ENCODE assay signal across 39 mouse cellular contexts in genomic region chr8:66476880-66477279, GRCm38 (mm10). TPM values are rescaled to one million over a fixed set of nuclear protein-coding genes. Genes with fewer than 3 reads are reported as not detected.
"Had no signal": no experiment of that assay in that cellular context is flagged by ENCODE, and none has a peak within 500 bp of the region (broad histone marks: within the 10 kb centered on the region; RNA-seq: fewer than 3 reads in every experiment).

No protein-coding gene starts in this region.

- H3K27ac ChIP-seq: limb, embryonic 10.5 days; limb, embryonic 12.5 days; limb, embryonic 13.5 days; limb, embryonic 15.5 days; liver, embryonic 12.5 days; liver, embryonic 13.5 days; liver, embryonic 14.5 days; liver, embryonic 15.5 days; lung, embryonic 15.5 days; macrophage; midbrain, embryonic 10.5 days; midbrain, embryonic 12.5 days; midbrain, embryonic 13.5 days; midbrain, embryonic 15.5 days; neural tube, embryonic 12.5 days had no signal

- H3K4me3 ChIP-seq: limb, embryonic 10.5 days; limb, embryonic 12.5 days; limb, embryonic 13.5 days; limb, embryonic 15.5 days; liver, embryonic 12.5 days; liver, embryonic 13.5 days; liver, embryonic 15.5 days; lung, embryonic 15.5 days; megakaryocyte, embryonic 14.5 days; midbrain, embryonic 10.5 days; midbrain, embryonic 12.5 days; midbrain, embryonic 13.5 days; midbrain, embryonic 15.5 days; myocyte; neural tube, embryonic 12.5 days had no signal

- H3K9me3 ChIP-seq: limb, embryonic 10.5 days; limb, embryonic 12.5 days; limb, embryonic 13.5 days; limb, embryonic 15.5 days; liver, embryonic 12.5 days; liver, embryonic 13.5 days; liver, embryonic 15.5 days; lung, embryonic 15.5 days; megakaryocyte, embryonic 14.5 days; midbrain, embryonic 10.5 days; midbrain, embryonic 12.5 days; midbrain, embryonic 13.5 days; midbrain, embryonic 15.5 days; neural tube, embryonic 12.5 days had no signal

- H3K9ac ChIP-seq: limb, embryonic 12.5 days; limb, embryonic 13.5 days; limb, embryonic 15.5 days; liver, embryonic 12.5 days; liver, embryonic 13.5 days; liver, embryonic 14.5 days; liver, embryonic 15.5 days; liver, postnatal 0 days; lung, embryonic 14.5 days; lung, embryonic 15.5 days; midbrain, embryonic 12.5 days; midbrain, embryonic 13.5 days; midbrain, embryonic 15.5 days; neural tube, embryonic 12.5 days had no signal

- ATAC-seq: liver, embryonic 12.5 days; liver, postnatal 0 days; lung, postnatal 0 days; midbrain, embryonic 13.5 days; midbrain, embryonic 15.5 days; midbrain, embryonic 16.5 days had no signal

- H3K4me2 ChIP-seq: limb, embryonic 12.5 days; limb, embryonic 13.5 days; limb, embryonic 15.5 days; liver, embryonic 11.5 days; liver, embryonic 12.5 days; liver, embryonic 13.5 days; liver, embryonic 15.5 days; lung, embryonic 14.5 days; lung, embryonic 15.5 days; midbrain, embryonic 11.5 days; midbrain, embryonic 12.5 days; midbrain, embryonic 13.5 days; midbrain, embryonic 15.5 days; neural tube, embryonic 12.5 days had no signal

- DNase-seq: liver; liver, embryonic 13.5 days; liver, postnatal 0 days; lung, adult 18-20 months; lung, adult 2 months; lung, embryonic 14.5 days; lung, postnatal 10 days; lung, postnatal 14 days; lung, postnatal 36 days; lung, postnatal 4 days; midbrain, embryonic 14.5 days had no signal

- H3K27me3 ChIP-seq: limb, embryonic 12.5 days; limb, embryonic 13.5 days; limb, embryonic 15.5 days; liver, embryonic 12.5 days; liver, embryonic 13.5 days; liver, embryonic 15.5 days; lung, embryonic 15.5 days; megakaryocyte, embryonic 14.5 days; midbrain, embryonic 12.5 days; midbrain, embryonic 13.5 days; midbrain, embryonic 15.5 days; neural tube, embryonic 12.5 days had no signal

- H3K4me1 ChIP-seq: limb, embryonic 10.5 days; limb, embryonic 12.5 days; limb, embryonic 13.5 days; limb, embryonic 15.5 days; liver, embryonic 12.5 days; liver, embryonic 13.5 days; liver, embryonic 15.5 days; lung, embryonic 15.5 days; midbrain, embryonic 10.5 days; midbrain, embryonic 12.5 days; midbrain, embryonic 13.5 days; midbrain, embryonic 15.5 days; neural tube, embryonic 12.5 days had no signal

RNA-seq across cellular contexts. Expression of gene Tktl2, which starts 34.7 kb away (rescaled TPM):
- total RNA-seq: liver, adult 2 months; megakaryocyte-erythroid progenitor cell, adult 5-6 weeks; monocyte, adult 5-6 weeks had no signal
- polyA plus RNA-seq: limb, embryonic 10.5 days; limb, embryonic 11.5 days; limb, embryonic 12.5 days; limb, embryonic 13.5 days; limb, embryonic 14.5 days; limb, embryonic 15.5 days; liver, adult 2 months; liver, embryonic 11.5 days; liver, embryonic 12.5 days; liver, embryonic 13.5 days; liver, embryonic 14.5 days; liver, embryonic 15.5 days; liver, embryonic 16.5 days; liver, postnatal 0 days; lung, adult 2 months; lung, embryonic 14.5 days; lung, embryonic 15.5 days; lung, embryonic 16.5 days; lung, postnatal 0 days; macrophage; midbrain, embryonic 10.5 days; midbrain, embryonic 11.5 days; myocyte; neural tube, embryonic 11.5 days; neural tube, embryonic 12.5 days had no signal
